Mouse (Mus musculus): Measurements from ENCODE around the gene Vmn1r111.
"Not testable (repeated sequence)": the region's sequence is repeated elsewhere in the genome, so short reads cannot be mapped to it uniquely, and the experiment has no call there.

Gene Vmn1r111

GRCm38 (mm10) chr7:20703116-20703515 is at the start of gene Vmn1r111:
TSS of gene Vmn1r111 (minus strand) at chr7:20703216.
- not testable (repeated sequence) for DNase-seq (ENCODE audit: low spot score in 2 of 2)

GRCm38 (mm10) chr7:20730524-20730923 is 27.5 kb upstream of the Vmn1r111 start, which contains the start of gene Gm10668:
TSS of gene Gm10668 (minus strand) at chr7:20730624.
- not testable (repeated sequence) for DNase-seq (ENCODE audit: low spot score in 2 of 2)

GRCm38 (mm10) chr7:20668618-20669017 is 34.4 kb downstream of the Vmn1r111 start, which contains the start of gene Vmn1r107:
TSS of gene Vmn1r107 (plus strand) at chr7:20668918.
- DNase-seq (ENCODE audit: low spot score in 2 of 2), result not testable (repeated sequence)
